Mouse (Mus musculus): ENCODE data around the gene Syne1. TPM values are rescaled to one million over a fixed set of nuclear protein-coding genes. Genes with fewer than 3 reads are reported as not detected.
A peak's percentile ranks its signal among the peaks of the same experiment; 100 is the strongest.

Syne1 gene
- polyA plus RNA-seq, 1 experiment from 2014 or later, result 3.1 TPM

DNA sequence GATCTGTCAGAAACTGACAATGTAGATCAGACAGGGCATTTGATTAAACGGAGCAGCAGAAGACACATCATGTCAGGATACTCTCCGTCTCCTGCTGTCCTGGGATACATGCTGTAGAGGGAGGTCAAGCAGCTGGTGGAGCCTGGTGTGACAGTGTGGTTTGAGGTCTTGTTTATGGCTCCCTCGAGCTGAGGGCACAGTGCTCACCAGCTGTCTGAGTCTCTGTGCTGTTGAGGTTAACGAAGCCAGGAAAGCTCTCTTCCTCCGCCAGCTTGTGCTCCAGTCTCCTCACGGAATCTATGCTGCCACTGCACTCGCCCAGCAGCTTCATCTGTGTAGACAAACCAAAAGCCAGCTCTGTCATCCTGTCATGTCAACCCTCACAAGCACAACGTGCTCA is 510.0 kb downstream of the Syne1 start:
- H3K4me3 ChIP-seq (ENCODE audit: low read depth, low read length), result no peak overlapping the region
- DNase-seq (ENCODE audit: low spot score) (no peak), ATAC-seq (replicated peaks; ENCODE audit: insufficient number of reproducible peaks, low FRiP score, low TSS enrichment, low read depth) (no peak)
- no peaks in the 10 kb centered on the region for H3K36me3 ChIP-seq (replicated peaks; ENCODE audit: control insufficient read depth, insufficient read depth, low read depth, low read length)
- H3K4me2 ChIP-seq (ENCODE audit: low read depth, low read length), result no peak overlapping the region
- H3K27ac ChIP-seq (replicated peaks; ENCODE audit: low read depth, low read length), result no peak overlapping the region
- no peaks in the 10 kb centered on the region for H3K27me3 ChIP-seq (ENCODE audit: control insufficient read depth, insufficient read depth, low read length)
- no peaks in the 10 kb centered on the region for H3K9me3 ChIP-seq (replicated peaks; ENCODE audit: control insufficient read depth, low read length)
- H3K9ac ChIP-seq (replicated peaks; ENCODE audit: low read length), result no peak overlapping the region
- 76% methylated on average over 8 of the region's 8 CpGs for WGBS
- no peaks in the 10 kb centered on the region for H3K4me1 ChIP-seq (ENCODE audit: control insufficient read depth, insufficient read depth, low read length)

DNA sequence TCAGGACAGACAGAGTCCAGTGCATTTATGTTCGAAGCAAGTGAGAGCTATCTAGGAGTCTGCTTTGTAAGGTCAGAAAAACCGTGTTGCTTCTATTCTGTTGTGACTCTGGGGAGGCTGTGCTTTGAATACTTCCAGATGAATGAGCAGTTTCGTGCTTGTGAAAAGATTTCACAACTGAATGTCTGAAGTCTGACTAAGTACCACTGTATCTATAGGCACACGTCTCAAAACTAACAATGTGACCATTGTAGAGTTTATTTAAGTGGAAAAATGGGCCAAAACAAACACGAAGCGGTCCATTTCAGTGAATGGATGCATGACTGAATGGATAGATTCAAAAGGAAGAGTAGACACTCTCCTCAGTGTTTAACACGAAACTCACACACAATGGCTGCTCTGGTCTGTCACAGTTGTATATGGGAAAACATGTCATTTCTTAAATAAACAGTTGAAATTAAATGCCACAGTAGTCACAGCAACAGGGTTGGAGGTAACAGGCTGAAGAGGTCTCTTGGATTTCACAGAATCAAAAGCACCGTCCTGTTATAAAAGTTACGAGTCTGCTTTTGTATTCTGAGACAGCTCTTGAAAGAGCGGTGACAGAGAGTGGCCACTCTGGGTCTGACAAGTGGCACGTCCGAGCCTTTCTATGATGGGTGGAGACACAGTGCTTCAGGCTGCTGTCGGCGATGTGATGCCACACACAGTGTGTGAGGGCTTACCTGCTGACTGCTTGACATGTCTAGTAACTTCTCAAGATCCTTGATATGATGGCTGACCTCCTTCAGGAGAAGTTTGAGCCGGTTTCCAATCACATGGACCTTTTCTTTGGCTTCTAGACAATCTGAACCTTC is 518.9 kb downstream of the Syne1 start:
- Histone ChIP-seq H3K36me3 (replicated peaks; ENCODE audit: control insufficient read depth, insufficient read depth, low read depth, low read length) (no peaks in the 10 kb centered on the region), H3K4me1 (ENCODE audit: control insufficient read depth, insufficient read depth, low read length) (no peaks in the 10 kb centered on the region), H3K4me2 (ENCODE audit: low read depth, low read length) (no peak overlapping the region), H3K9me3 (replicated peaks; ENCODE audit: control insufficient read depth, low read length) (no peaks in the 10 kb centered on the region), H3K4me3 (ENCODE audit: low read depth, low read length) (no peak overlapping the region), H3K9ac (replicated peaks; ENCODE audit: low read length) (no peak overlapping the region), H3K27me3 (ENCODE audit: control insufficient read depth, insufficient read depth, low read length) (no peaks in the 10 kb centered on the region), H3K27ac (replicated peaks; ENCODE audit: low read depth, low read length) (no peak overlapping the region)
- 74% methylated on average over 15 of the region's 15 CpGs for WGBS
- DNase-seq (ENCODE audit: low spot score), result no peak
- ATAC-seq (replicated peaks; ENCODE audit: insufficient number of reproducible peaks, low FRiP score, low TSS enrichment, low read depth), result 0 out of 2 replicates have a peak, but pooled peaks have one; percentile 56

DNA sequence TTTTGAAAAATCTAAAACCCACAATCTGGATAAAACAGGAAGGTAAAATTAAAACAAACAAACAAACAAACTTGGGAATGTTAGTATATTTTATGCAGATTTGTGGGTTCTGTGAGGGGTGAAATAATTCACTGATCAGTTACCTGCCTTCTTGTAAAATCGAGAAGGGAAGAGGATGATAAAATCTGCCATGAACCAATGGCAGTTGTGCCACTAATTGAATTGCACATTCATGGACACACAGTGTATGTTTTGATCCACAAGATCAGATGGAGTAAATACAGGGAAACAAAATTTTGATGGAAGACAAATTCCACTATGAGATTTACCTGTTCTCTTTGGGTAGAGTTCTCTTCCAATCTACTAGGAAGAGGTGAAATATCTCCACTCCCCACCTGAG is 521.4 kb downstream of the Syne1 start:
- DNase-seq (ENCODE audit: low spot score), result no peak
- 90% methylated on average over 1 of the region's 1 CpGs for WGBS
- Histone ChIP-seq H3K9ac (replicated peaks; ENCODE audit: low read length) (no peak overlapping the region), H3K4me3 (ENCODE audit: low read depth, low read length) (no peak overlapping the region), H3K27me3 (ENCODE audit: control insufficient read depth, insufficient read depth, low read length) (no peaks in the 10 kb centered on the region), H3K9me3 (replicated peaks; ENCODE audit: control insufficient read depth, low read length) (no peaks in the 10 kb centered on the region), H3K36me3 (replicated peaks; ENCODE audit: control insufficient read depth, insufficient read depth, low read depth, low read length) (no peaks in the 10 kb centered on the region), H3K4me1 (ENCODE audit: control insufficient read depth, insufficient read depth, low read length) (no peaks in the 10 kb centered on the region), H3K4me2 (ENCODE audit: low read depth, low read length) (no peak overlapping the region), H3K27ac (replicated peaks; ENCODE audit: low read depth, low read length) (no peak overlapping the region)
- ATAC-seq (replicated peaks; ENCODE audit: insufficient number of reproducible peaks, low FRiP score, low TSS enrichment, low read depth), result no peak

DNA sequence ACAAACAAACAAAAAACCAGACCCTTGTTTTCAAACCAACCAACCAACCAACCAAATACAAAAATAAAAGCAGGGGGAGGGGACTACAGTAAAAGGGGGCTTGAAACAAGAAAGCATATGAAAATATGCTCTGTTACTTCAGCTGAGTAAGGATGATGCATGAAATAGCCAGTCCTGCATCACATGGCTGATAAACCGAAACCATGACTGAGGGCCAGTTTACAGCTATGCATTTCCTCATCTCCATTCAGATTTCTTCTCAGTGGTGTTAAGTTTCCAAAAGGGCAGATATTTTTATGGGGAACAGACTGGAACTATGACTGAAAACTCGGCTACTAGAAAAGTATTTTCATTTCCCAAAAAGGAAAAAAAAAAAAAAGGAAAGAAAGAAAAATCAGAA is 522.1 kb downstream of the Syne1 start:
- no peak overlapping the region for H3K4me2 ChIP-seq (ENCODE audit: low read depth, low read length)
- ATAC-seq (replicated peaks; ENCODE audit: insufficient number of reproducible peaks, low FRiP score, low TSS enrichment, low read depth), result no peak
- no peak overlapping the region for H3K4me3 ChIP-seq (ENCODE audit: low read depth, low read length)
- no peaks in the 10 kb centered on the region for H3K4me1 ChIP-seq (ENCODE audit: control insufficient read depth, insufficient read depth, low read length)
- H3K27ac ChIP-seq (replicated peaks; ENCODE audit: low read depth, low read length), result no peak overlapping the region
- H3K9me3 ChIP-seq (replicated peaks; ENCODE audit: control insufficient read depth, low read length), result no peaks in the 10 kb centered on the region
- WGBS, result 79% methylated on average over 2 of the region's 2 CpGs
- no peaks in the 10 kb centered on the region for H3K27me3 ChIP-seq (ENCODE audit: control insufficient read depth, insufficient read depth, low read length)
- DNase-seq (ENCODE audit: low spot score), result no peak
- H3K36me3 ChIP-seq (replicated peaks; ENCODE audit: control insufficient read depth, insufficient read depth, low read depth, low read length), result no peaks in the 10 kb centered on the region
- no peak overlapping the region for H3K9ac ChIP-seq (replicated peaks; ENCODE audit: low read length)

DNA sequence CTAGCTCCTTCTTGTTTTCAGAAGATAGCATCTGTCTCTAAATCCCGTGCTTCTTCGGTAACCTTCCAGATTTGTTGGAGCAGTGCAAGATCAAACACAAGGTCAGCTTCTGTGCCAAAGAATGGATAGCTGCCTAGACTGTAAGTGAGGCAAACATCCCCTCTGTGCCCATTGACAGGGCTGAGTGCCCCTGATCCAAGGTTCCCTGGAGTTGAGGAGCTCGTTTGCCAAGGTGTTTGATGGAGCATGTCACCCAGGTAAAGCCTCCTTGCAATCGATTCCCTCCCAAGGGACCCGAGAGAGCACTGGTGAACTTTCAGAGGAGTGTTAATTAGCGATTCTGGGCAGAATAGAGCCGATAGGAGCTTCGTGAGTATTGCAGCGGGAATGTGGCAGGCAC is 523.0 kb downstream of the Syne1 start:
- Histone ChIP-seq H3K4me1 (ENCODE audit: control insufficient read depth, insufficient read depth, low read length) (no peaks in the 10 kb centered on the region), H3K4me2 (ENCODE audit: low read depth, low read length) (no peak overlapping the region), H3K4me3 (ENCODE audit: low read depth, low read length) (no peak overlapping the region), H3K9ac (replicated peaks; ENCODE audit: low read length) (no peak overlapping the region), H3K27me3 (ENCODE audit: control insufficient read depth, insufficient read depth, low read length) (no peaks in the 10 kb centered on the region), H3K9me3 (replicated peaks; ENCODE audit: control insufficient read depth, low read length) (no peaks in the 10 kb centered on the region), H3K27ac (replicated peaks; ENCODE audit: low read depth, low read length) (no peak overlapping the region), H3K36me3 (replicated peaks; ENCODE audit: control insufficient read depth, insufficient read depth, low read depth, low read length) (no peaks in the 10 kb centered on the region)
- WGBS, result 83% methylated on average over 9 of the region's 9 CpGs
- DNase-seq (ENCODE audit: low spot score) (no peak), ATAC-seq (replicated peaks; ENCODE audit: insufficient number of reproducible peaks, low FRiP score, low TSS enrichment, low read depth) (no peak)

DNA sequence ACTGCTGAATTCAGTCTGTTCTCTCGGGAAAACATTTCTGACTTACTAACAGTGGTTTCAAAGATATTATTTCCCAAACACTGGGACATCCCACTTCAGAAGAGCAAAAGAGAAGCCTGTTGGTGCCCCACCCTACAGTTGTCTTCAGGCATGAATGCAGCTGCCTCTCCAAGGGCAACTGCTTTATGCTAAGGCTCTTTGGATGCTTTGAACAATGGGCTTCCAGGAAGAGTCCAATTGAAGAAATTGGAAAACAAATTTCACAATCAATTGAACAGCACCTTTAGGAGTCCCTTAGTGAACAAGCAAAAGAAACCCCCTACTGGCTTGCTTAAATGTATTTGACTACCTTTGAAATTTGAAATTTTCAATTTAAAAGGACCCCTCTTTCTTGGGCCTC is 524.1 kb downstream of the Syne1 start:
- Histone ChIP-seq H3K4me1 (ENCODE audit: control insufficient read depth, insufficient read depth, low read length) (no peaks in the 10 kb centered on the region), H3K9me3 (replicated peaks; ENCODE audit: control insufficient read depth, low read length) (no peaks in the 10 kb centered on the region), H3K4me3 (ENCODE audit: low read depth, low read length) (no peak overlapping the region), H3K27ac (replicated peaks; ENCODE audit: low read depth, low read length) (no peak overlapping the region), H3K9ac (replicated peaks; ENCODE audit: low read length) (no peak overlapping the region), H3K4me2 (ENCODE audit: low read depth, low read length) (no peak overlapping the region), H3K36me3 (replicated peaks; ENCODE audit: control insufficient read depth, insufficient read depth, low read depth, low read length) (no peaks in the 10 kb centered on the region), H3K27me3 (ENCODE audit: control insufficient read depth, insufficient read depth, low read length) (no peaks in the 10 kb centered on the region)
- whole genome bisulfite sequencing, result 82% methylated on average over 1 of the region's 1 CpGs
- DNase-seq (ENCODE audit: low spot score), result no peak
- ATAC-seq (replicated peaks; ENCODE audit: insufficient number of reproducible peaks, low FRiP score, low TSS enrichment, low read depth), result no peak

DNA sequence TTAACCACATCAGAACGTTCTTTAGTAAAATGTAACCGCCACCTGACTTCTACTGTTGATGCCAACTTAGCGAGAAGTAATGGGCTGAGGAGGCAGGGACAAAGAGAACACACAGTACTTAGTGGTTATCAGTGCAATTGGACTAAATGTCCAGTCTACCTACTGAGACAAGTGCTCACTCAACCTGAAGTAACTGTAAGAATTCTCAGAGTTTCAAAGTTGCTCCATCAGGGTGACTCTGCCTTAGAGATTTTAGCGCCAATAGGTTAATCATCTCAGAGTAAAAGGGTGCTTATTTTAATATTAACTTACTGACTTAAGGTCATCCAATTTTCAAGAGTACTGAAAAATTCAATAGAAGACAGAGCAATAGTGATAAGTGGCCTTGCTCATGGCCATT is 525.4 kb downstream of the Syne1 start:
- H3K9me3 ChIP-seq (replicated peaks; ENCODE audit: control insufficient read depth, low read length), result no peaks in the 10 kb centered on the region
- no peaks in the 10 kb centered on the region for H3K27me3 ChIP-seq (ENCODE audit: control insufficient read depth, insufficient read depth, low read length)
- H3K9ac ChIP-seq (replicated peaks; ENCODE audit: low read length), result no peak overlapping the region
- no peak overlapping the region for H3K4me3 ChIP-seq (ENCODE audit: low read depth, low read length)
- H3K27ac ChIP-seq (replicated peaks; ENCODE audit: low read depth, low read length), result no peak overlapping the region
- no peak for ATAC-seq (replicated peaks; ENCODE audit: insufficient number of reproducible peaks, low FRiP score, low TSS enrichment, low read depth)
- H3K4me1 ChIP-seq (ENCODE audit: control insufficient read depth, insufficient read depth, low read length), result no peaks in the 10 kb centered on the region
- WGBS, result 95% methylated on average over 4 of the region's 4 CpGs
- no peak for DNase-seq (ENCODE audit: low spot score)
- H3K4me2 ChIP-seq (ENCODE audit: low read depth, low read length), result no peak overlapping the region
- no peaks in the 10 kb centered on the region for H3K36me3 ChIP-seq (replicated peaks; ENCODE audit: control insufficient read depth, insufficient read depth, low read depth, low read length)

DNA sequence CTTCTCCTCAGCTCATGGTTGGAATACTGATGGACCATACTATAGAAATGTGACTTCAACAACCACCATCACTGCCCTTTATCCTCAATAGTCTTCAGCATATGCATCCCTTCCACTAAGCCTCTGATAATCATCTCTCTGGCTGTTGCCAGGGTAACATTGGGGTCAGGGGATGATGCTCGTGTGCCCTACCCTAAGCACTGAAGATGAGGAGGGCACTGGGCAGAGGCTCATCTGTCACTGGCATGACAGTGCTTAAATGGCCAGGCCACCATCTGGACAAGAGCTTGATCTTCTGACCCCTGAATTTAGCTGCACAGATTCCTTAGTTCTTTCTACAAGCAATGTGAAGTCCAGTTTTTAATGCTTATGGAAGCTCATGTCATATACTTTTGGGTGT is 534.1 kb downstream of the Syne1 start:
- Histone ChIP-seq H3K4me2 (ENCODE audit: low read depth, low read length) (no peak overlapping the region), H3K9me3 (replicated peaks; ENCODE audit: control insufficient read depth, low read length) (no peaks in the 10 kb centered on the region), H3K9ac (replicated peaks; ENCODE audit: low read length) (no peak overlapping the region), H3K27me3 (ENCODE audit: control insufficient read depth, insufficient read depth, low read length) (no peaks in the 10 kb centered on the region), H3K36me3 (replicated peaks; ENCODE audit: control insufficient read depth, insufficient read depth, low read depth, low read length) (no peaks in the 10 kb centered on the region), H3K27ac (replicated peaks; ENCODE audit: low read depth, low read length) (no peak overlapping the region), H3K4me3 (ENCODE audit: low read depth, low read length) (no peak overlapping the region), H3K4me1 (ENCODE audit: control insufficient read depth, insufficient read depth, low read length) (no peaks in the 10 kb centered on the region)
- DNase-seq (ENCODE audit: low spot score), result no peak
- WGBS, result 69% methylated on average over 1 of the region's 1 CpGs
- ATAC-seq (replicated peaks; ENCODE audit: insufficient number of reproducible peaks, low FRiP score, low TSS enrichment, low read depth), result no peak

Data from embryonic facial prominence, embryonic 11.5 days (tissue).